Mouse (Mus musculus) neutrophil, adult 83 days (primary cell): Measurements from ENCODE around the gene Mx1. TPM values are rescaled to one million over a fixed set of nuclear protein-coding genes. Genes with fewer than 3 reads are reported as not detected.

ENCODE experiments used
- total RNA-seq, 2 experiments: library from RNA; stranded (reverse); gene quantifications; one replicate each; pipeline ENCODE4 v1.2.4; 2023

Mx1 gene
- total RNA-seq: 10 to 100 TPM; 28.8 to 33.4 TPM

DNA sequence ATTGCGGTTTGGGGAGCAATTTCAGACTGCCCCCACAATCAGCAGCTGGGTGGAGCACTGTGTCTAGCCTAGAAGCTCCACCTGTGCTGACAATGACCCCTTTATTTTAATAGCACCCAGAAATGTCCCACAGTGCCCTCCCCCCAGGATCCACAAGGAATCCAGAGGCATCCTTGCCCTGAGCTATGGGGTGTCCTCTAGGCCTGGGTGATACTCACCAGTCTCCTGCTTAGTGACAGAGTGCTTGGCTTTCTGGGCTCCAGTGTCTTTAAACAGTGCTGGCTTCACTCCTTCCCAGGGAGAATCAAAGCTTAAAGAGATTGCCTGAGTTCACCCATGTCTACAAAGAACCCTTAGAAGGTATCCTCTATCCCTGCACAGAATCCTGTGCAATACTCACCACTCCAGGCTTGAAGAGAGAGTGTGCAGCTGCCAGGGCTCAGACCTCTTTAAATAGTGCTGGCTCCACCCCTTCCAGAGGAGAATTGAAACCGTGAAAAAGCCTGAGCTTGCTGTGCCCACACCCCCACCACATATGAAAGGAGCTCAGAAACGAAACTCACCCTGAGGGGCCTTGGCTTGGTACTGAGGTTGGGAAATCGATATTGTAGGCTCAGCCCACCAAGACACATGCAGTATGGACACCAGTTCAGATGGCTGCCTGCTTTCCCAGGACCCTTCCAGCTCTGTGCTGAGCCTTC, at the start of gene Mx1:
Gene Mx1 (minus strand): TSS at position 427 of the 701 bp plus-strand sequence.

Other genes with a start within 250 kb of the Mx1 start
- gene Bace2, start 106.2 kb downstream of the Mx1 start, total RNA-seq: not detected
- not detected for gene Fam3b, start 51.9 kb upstream of the Mx1 start, total RNA-seq
- gene Tmprss2, start 148.3 kb upstream of the Mx1 start, total RNA-seq: not detected